Mouse (Mus musculus) kidney, embryonic 15.5 days (tissue): ENCODE data around the gene D11Wsu47e. TPM values are rescaled to one million over a fixed set of nuclear protein-coding genes. Genes with fewer than 3 reads are reported as not detected.
"Not testable (repeated sequence)": the region's sequence is repeated elsewhere in the genome, so short reads cannot be mapped to it uniquely, and the experiment has no call there.

Experiments
- ATAC-seq: fragments of 200-750 bp; cut with Nextera tagmentation; replicated peaks from 2 replicates; pipeline ENCODE4 v1.8.0; 2017; ENCODE audit warnings: moderate TSS enrichment; ENCODE audit not compliant: low FRiP score
- H3K27ac ChIP-seq: fragments of 300-500 bp; sonication (generic); 2 replicates; pipeline ENCODE4 v1.5.1; 2015; ENCODE audit warnings: mild to moderate bottlenecking, inconsistent platforms
- H3K27me3 ChIP-seq: fragments of 300-500 bp; sonication (generic); 2 replicates; pipeline ENCODE4 v1.6.1; 2015; ENCODE audit warnings: inconsistent platforms
- H3K36me3 ChIP-seq: fragments of 300-500 bp; sonication (generic); 2 replicates; pipeline ENCODE4 v1.6.1; 2015; ENCODE audit warnings: inconsistent platforms
- H3K4me1 ChIP-seq: fragments of 300-500 bp; sonication (generic); 2 replicates; pipeline ENCODE4 v1.6.1; 2015; ENCODE audit warnings: inconsistent platforms
- H3K4me2 ChIP-seq: fragments of 300-500 bp; sonication (generic); 2 replicates; pipeline ENCODE4 v1.6.1; 2015; ENCODE audit warnings: moderate library complexity, mild to moderate bottlenecking, inconsistent platforms
- H3K4me3 ChIP-seq: fragments of 300-500 bp; sonication (generic); replicated peaks from 2 replicates; pipeline ENCODE4 v1.5.1; 2015; ENCODE audit warnings: mild to moderate bottlenecking, inconsistent platforms
- H3K9ac ChIP-seq: fragments of 300-500 bp; sonication (generic); 2 replicates; pipeline ENCODE4 v1.6.1; 2015; ENCODE audit warnings: mild to moderate bottlenecking, inconsistent platforms
- H3K9me3 ChIP-seq: fragments of 300-500 bp; sonication (generic); replicated peaks from 2 replicates; pipeline ENCODE4 v1.6.1; 2016; ENCODE audit warnings: inconsistent platforms
- WGBS: fragments of 180-500 bp; shearing (Covaris S2); methylation state at CpG from one replicate; pipeline ENCODE4 v1.1.7; 2015; ENCODE audit warnings: mixed read lengths; 5-methylcytosine and 5-hydroxymethylcytosine counted together
- polyA plus RNA-seq: library from polyadenylated mRNA; unstranded; fragments of >200 nt; fragmentation: Nextera tagmentation; extraction: Ambion mirVana; gene quantifications from 2 replicates; pipeline ENCODE4 v1.2.1, GENCODE M21; 2015

D11Wsu47e gene
- polyA plus RNA-seq, 1 experiment from 2014 or later: 21.3 TPM

DNA sequence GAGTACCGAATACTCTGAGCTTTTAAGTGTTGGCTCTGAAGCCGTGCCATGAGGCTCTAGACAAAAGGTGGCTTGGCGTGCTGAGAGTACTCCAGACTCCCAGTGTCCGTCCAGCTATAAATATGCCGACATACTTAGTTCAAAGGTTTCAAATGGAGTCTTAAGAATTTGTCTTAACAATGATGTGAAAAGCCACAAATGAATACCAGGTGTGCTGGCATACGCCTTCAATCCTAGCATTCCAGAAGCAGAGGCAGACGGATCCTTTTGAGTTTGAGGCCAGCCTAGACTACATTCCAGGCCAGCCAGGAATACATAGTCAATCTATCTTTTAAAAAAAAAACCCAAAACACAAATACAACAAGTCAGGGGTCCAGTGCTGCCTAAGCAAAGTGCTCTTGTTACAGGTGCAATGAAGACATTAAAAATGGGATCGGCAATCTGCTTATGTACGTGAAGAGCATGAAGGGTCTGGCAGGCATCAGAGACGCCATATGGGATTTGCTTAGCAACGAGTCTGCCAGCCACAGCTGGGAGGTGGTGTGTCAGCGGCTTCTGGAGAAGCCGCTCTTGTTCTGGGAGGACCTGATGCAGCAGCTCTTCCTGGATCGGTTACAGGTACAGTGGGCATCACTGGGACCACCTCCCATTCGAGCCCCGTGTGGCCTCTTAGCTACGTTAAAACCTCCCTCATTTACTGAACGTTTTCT lies 29.5 kb upstream of the D11Wsu47e start:
- Histone ChIP-seq H3K9ac (no peak overlapping the region), H3K27ac (no peak overlapping the region), H3K27me3 (no peaks in the 10 kb centered on the region), H3K4me3 (no peak overlapping the region), H3K4me2 (no peak overlapping the region), H3K4me1 (peaks cover 47% of the 10 kb centered on the region), H3K36me3 (peaks cover 79% of the 10 kb centered on the region), H3K9me3 (no peaks in the 10 kb centered on the region)
- no peak for ATAC-seq
- 85% methylated on average over 18 of the region's 18 CpGs for WGBS

DNA sequence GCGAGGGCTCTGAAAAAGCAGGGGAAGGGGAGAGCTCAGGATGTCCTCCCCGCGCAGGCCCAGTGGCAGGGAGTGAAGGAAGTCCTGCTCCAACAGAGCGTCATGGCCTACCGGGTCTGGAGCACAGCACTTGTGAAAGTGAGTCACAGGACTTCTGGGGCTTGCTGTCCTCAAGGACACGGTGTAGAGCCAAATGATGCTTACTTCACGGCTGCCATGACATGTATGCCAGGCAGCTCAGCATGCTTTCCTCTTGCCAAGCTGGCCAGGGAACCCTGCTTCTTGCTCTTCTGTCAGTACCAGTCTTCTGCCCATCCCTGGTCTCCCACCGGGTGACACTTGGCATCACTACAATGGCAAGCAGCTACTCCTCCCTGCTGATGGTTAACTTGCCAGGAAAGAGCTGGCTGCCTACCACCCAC lies 27.7 kb upstream of the D11Wsu47e start:
- no peaks in the 10 kb centered on the region for H3K9me3 ChIP-seq
- 86% methylated on average over 8 of the region's 8 CpGs for WGBS
- no peak for ATAC-seq
- H3K36me3 ChIP-seq: peaks cover 97% of the 10 kb centered on the region
- no peak overlapping the region for H3K4me3 ChIP-seq
- H3K9ac ChIP-seq: no peak overlapping the region
- H3K4me2 ChIP-seq: no peak overlapping the region
- H3K27ac ChIP-seq: no peak overlapping the region
- peaks cover 33% of the 10 kb centered on the region for H3K4me1 ChIP-seq
- H3K27me3 ChIP-seq: no peaks in the 10 kb centered on the region

DNA sequence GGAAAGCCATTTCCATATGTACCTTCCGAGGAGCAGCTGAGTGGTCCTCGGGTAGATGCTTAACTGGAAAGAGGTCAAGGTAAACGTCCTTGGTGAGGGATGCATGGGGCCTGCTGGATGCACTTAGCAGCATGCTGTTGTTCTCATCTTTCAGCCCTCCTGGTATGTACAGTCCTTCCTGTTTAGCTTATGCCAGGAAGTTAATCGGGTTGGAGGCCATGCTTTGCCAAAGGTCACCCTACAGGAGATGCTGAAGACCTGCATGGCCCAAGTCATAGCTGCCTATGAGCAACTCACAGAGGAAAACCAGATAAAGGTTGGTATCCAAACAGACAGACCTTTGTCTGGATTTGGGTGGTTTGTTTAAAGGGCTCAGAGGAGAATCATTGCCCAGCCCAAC lies 27.0 kb upstream of the D11Wsu47e start:
- Histone ChIP-seq H3K9me3 (no peaks in the 10 kb centered on the region), H3K4me2 (no peak overlapping the region), H3K9ac (no peak overlapping the region), H3K27ac (no peak overlapping the region), H3K4me3 (no peak overlapping the region), H3K27me3 (no peaks in the 10 kb centered on the region), H3K4me1 (peaks cover 26% of the 10 kb centered on the region), H3K36me3 (peaks cover 99% of the 10 kb centered on the region)
- WGBS: 57% methylated on average over 4 of the region's 4 CpGs
- ATAC-seq: no peak

DNA sequence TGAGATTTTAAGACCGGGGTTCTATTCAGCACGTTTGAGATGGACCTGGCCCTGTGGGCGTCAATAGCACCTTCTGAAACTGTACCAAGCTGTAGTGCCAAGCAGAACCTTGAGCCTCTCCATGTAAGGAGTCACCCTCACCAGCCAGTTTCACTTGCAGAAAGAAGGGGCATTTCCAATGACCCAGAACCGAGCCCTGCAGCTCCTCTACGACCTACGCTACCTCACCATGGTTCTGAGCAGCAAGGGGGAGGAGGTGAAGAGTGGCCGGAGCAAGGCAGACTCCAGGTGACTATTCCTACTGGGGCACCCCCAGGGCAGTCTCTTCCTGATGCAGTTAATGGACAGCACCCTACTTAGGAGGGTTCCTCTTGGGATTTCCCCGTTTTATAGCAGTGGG lies 25.9 kb upstream of the D11Wsu47e start:
- WGBS: 68% methylated on average over 8 of the region's 8 CpGs
- Histone ChIP-seq H3K4me1 (peaks cover 15% of the 10 kb centered on the region), H3K27me3 (no peaks in the 10 kb centered on the region), H3K27ac (0 out of 2 replicates have a peak overlapping the region, but pooled peaks have one; percentile 14), H3K9ac (no peak overlapping the region), H3K4me3 (no peak overlapping the region), H3K36me3 (peaks cover 99% of the 10 kb centered on the region), H3K4me2 (no peak overlapping the region), H3K9me3 (no peaks in the 10 kb centered on the region)
- ATAC-seq: no peak

DNA sequence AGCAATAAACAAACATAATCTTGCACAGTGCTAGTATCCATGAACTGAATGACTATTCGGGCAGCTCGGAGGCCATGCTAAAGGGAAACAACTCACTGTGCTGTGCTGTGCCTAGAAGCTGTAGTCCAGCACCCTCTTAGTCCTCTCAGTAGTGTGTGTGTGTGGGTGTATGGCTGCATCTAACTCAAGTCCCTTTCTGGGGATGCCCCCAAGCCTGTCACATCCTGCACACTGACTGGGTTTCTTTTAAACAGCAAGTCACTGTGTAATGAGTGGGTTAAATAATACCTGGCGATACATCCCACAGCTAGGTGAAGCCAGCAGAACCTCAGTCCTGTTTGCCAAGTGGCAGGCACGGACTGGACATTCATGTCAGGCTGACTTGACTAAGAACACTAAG lies 25.4 kb upstream of the D11Wsu47e start:
- H3K9ac ChIP-seq: no peak overlapping the region
- no peak for ATAC-seq
- H3K4me1 ChIP-seq: peaks cover 13% of the 10 kb centered on the region
- no peak overlapping the region for H3K4me2 ChIP-seq
- 0 out of 2 replicates have a peak overlapping the region, but pooled peaks have one; percentile 14 for H3K27ac ChIP-seq
- H3K36me3 ChIP-seq: peaks cover 99% of the 10 kb centered on the region
- no peak overlapping the region for H3K4me3 ChIP-seq
- WGBS: 69% methylated on average over 4 of the region's 4 CpGs
- H3K9me3 ChIP-seq: no peaks in the 10 kb centered on the region
- H3K27me3 ChIP-seq: no peaks in the 10 kb centered on the region

DNA sequence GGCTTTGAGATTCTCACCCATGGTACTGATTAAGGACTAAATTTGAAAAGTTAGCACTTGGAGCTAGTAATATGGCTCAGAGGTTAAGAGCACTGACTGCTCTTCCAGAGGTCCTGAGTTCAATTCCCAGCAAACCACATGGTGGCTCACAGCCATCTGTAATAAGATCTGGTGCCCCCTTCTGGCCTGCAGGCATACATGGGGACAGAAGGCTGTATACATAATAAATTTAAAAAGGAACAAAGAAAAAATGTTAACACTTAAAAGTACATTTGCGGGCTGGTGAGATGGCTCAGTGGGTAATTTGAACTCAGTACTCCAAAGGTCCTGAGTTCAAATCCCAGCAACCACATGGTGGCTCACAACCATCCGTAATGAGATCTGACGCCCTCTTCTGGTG lies 24.0 kb upstream of the D11Wsu47e start:
- not testable (repeated sequence) for H3K4me2 ChIP-seq, H3K9me3 ChIP-seq, H3K4me3 ChIP-seq, H3K27me3 ChIP-seq, H3K9ac ChIP-seq, H3K27ac ChIP-seq, ATAC-seq
- H3K36me3 ChIP-seq: peaks cover 98% of the 10 kb centered on the region
- H3K4me1 ChIP-seq: peaks cover 13% of the 10 kb centered on the region
- WGBS: 90% methylated on average over 3 of the region's 3 CpGs

DNA sequence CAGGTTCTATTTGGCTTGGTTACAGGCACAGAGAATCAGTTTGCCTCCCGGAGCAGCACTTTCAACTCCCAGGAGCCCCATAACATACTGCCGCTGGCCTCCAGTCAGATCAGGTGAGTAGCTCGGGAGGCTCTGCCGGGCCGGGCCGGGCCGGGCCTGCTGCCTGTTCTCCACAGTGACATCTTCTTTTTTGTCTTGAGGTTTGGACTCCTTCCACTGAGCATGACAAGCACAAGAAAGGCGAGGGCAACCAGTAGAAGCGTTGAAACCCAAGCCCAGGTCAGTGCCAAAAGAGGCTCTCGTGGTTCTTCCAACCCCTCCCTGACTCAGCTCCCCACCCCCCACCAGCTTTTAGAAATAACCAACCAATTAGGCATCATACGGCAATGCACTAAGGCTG lies 23.3 kb upstream of the D11Wsu47e start:
- no peak for ATAC-seq
- H3K36me3 ChIP-seq: peaks cover 92% of the 10 kb centered on the region
- peaks cover 13% of the 10 kb centered on the region for H3K4me1 ChIP-seq
- H3K4me3 ChIP-seq: no peak overlapping the region
- no peak overlapping the region for H3K9ac ChIP-seq
- WGBS: 91% methylated on average over 11 of the region's 11 CpGs
- no peak overlapping the region for H3K27ac ChIP-seq
- no peak overlapping the region for H3K4me2 ChIP-seq
- H3K27me3 ChIP-seq: no peaks in the 10 kb centered on the region
- no peaks in the 10 kb centered on the region for H3K9me3 ChIP-seq

DNA sequence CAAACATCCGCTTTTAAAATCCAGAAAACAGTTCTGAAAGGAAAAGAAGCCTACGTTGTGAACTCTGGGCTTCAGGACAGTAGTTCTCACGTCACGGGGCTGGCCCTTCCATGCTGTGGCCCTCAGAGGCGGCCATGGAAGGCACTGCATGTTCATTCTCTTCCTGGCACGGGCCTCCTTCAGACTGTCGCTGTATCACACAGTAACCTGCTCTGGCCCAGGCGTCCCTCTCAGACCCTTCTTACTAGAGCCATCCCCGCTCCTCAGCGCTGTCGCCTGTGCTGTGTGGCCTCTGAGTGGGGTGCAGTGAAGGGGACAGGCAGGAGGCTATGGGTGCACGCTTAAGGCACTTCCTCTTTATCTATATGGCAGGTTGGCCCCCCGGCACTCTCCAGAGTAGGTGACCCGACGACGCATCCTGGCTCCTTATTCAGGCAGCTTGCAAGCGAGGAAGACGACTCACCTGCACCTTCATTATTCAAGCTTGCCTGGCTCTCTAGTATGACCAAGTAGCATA lies 22.3 kb upstream of the D11Wsu47e start:
- no peak for ATAC-seq
- Histone ChIP-seq H3K4me1 (peaks cover 20% of the 10 kb centered on the region), H3K4me3 (no peak overlapping the region), H3K36me3 (peaks cover 83% of the 10 kb centered on the region), H3K4me2 (no peak overlapping the region), H3K27me3 (no peaks in the 10 kb centered on the region), H3K27ac (no peak overlapping the region), H3K9ac (no peak overlapping the region), H3K9me3 (no peaks in the 10 kb centered on the region)
- 91% methylated on average over 18 of the region's 18 CpGs for WGBS

DNA sequence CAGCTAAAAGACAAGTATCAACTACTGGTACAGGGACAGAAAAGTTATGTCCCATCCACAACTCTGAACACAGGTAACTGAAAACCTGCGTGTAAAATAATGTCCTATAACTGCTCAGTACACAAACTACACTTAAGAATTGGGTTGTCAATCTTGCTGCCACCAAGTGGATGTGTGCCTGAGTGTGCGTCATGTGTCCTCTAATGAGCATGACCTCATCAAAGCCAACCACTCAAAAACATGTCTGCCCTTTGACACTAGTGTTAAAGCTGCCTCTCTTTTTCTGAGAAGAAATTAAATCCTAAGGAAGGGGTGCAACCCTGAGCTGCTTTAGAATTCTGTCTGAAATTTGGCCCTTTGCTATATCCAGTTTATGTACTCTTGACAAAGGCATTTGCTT lies 19.9 kb upstream of the D11Wsu47e start:
- Histone ChIP-seq H3K27me3 (no peaks in the 10 kb centered on the region), H3K9ac (no peak overlapping the region), H3K27ac (no peak overlapping the region), H3K4me1 (peaks cover 29% of the 10 kb centered on the region), H3K9me3 (no peaks in the 10 kb centered on the region), H3K4me3 (no peak overlapping the region), H3K4me2 (no peak overlapping the region), H3K36me3 (peaks cover 74% of the 10 kb centered on the region)
- no peak for ATAC-seq
- 78% methylated on average over 2 of the region's 2 CpGs for WGBS

DNA sequence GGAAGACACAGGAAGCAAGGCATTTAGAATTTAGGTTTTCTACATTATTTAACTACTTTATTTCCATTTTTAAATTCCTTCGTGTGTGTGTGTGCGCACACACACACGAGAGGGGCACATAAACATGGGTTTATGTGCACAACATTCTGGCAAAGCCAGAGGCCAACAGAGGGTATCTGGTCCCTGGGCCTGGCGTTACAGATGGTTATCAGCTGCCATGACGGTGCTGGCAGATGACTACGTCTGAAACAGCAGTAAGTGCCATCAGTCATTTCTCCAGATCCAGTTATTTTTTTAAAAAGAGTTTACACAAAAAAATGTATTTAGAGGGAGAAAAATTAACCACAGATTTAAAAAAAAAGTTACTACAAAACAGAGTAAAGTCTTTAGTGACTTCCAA lies 18.0 kb upstream of the D11Wsu47e start:
- H3K4me3 ChIP-seq: no peak overlapping the region
- H3K4me2 ChIP-seq: peak overlapping the region; percentile 25; the same call in 1 of the 2 replicates
- 69% methylated on average over 6 of the region's 6 CpGs for WGBS
- H3K9ac ChIP-seq: no peak overlapping the region
- no peaks in the 10 kb centered on the region for H3K9me3 ChIP-seq
- peaks cover 70% of the 10 kb centered on the region for H3K36me3 ChIP-seq
- no peaks in the 10 kb centered on the region for H3K27me3 ChIP-seq
- peak overlapping the region; percentile 88 for H3K27ac ChIP-seq
- ATAC-seq: no peak
- H3K4me1 ChIP-seq: peaks cover 28% of the 10 kb centered on the region

DNA sequence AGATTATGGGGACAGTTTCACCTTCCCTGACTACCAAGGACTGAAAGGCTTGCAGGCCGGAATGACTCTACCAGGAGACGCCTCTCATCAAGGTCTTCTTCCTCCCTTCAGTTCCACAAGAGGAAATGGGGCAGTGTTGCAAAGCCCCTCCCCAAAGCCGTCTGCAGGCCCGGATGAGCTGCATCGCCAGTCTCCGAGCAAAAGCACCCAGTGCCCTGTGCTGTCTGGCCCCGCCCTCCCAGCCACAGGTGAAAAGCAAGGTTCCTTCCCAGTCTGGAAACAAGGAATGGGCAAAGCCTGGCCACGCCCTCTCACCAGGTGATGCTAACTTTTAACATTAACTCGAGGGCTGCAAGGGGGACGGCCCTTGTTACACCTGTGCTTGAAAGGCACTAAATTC lies 17.6 kb upstream of the D11Wsu47e start:
- peak overlapping the region; percentile 88 for H3K27ac ChIP-seq
- H3K4me2 ChIP-seq: peak overlapping the region; percentile 25
- no peaks in the 10 kb centered on the region for H3K9me3 ChIP-seq

DNA sequence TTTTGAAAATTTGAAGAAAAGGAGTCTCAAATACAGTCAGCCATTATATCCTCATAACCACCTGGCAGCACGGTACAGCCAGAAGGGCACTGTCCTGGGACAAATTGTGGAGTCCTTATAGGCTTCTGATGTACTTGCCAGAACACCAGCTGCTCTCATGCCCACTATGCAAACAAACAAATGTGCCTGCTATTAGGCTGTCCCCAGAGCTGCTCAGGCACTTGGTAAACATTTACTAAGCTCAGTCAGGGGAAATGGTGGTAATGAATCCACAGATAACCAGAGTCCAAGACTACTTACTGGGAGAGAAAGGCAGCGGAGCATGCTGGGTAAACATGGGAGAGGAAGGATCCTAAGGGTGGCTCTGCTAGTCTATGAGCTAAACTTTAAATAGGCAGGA lies 17.1 kb upstream of the D11Wsu47e start:
- Histone ChIP-seq H3K4me1 (peaks cover 28% of the 10 kb centered on the region), H3K4me2 (peak overlapping the region; percentile 25), H3K9me3 (no peaks in the 10 kb centered on the region), H3K27me3 (no peaks in the 10 kb centered on the region), H3K36me3 (peaks cover 70% of the 10 kb centered on the region), H3K27ac (peak overlapping the region; percentile 88), H3K4me3 (no peak overlapping the region), H3K9ac (no peak overlapping the region)
- 50% methylated on average over 2 of the region's 2 CpGs for WGBS
- peak; percentile 82 for ATAC-seq

More for the DNA sequence above, 17.6 kb upstream of the D11Wsu47e start:
- peaks cover 28% of the 10 kb centered on the region for H3K4me1 ChIP-seq
- no peak overlapping the region for H3K4me3 ChIP-seq
- no peaks in the 10 kb centered on the region for H3K27me3 ChIP-seq
- ATAC-seq: peak; percentile 79
- no peak overlapping the region for H3K9ac ChIP-seq
- H3K36me3 ChIP-seq: peaks cover 70% of the 10 kb centered on the region
- WGBS: 41% methylated on average over 10 of the region's 10 CpGs
